Mouse (Mus musculus) spleen, adult 2 months (tissue): ENCODE measurements around the gene Hist1h3g.

Experiments used
- CTCF ChIP-seq: fragments of 200-500 bp; IDR thresholded peaks from 2 replicates; pipeline ENCODE4 v1.5.1; 2011; ENCODE audit warnings: mild to moderate bottlenecking, inconsistent platforms; ENCODE audit not compliant: insufficient read depth, insufficient read length, insufficient replicate concordance; ENCODE audit errors: extremely low read depth
- POLR2A ChIP-seq: fragments of 200-500 bp; IDR thresholded peaks from 2 replicates; pipeline ENCODE4 v1.6.1; 2011; ENCODE audit warnings: low read depth, low read length, inconsistent platforms

DNA sequence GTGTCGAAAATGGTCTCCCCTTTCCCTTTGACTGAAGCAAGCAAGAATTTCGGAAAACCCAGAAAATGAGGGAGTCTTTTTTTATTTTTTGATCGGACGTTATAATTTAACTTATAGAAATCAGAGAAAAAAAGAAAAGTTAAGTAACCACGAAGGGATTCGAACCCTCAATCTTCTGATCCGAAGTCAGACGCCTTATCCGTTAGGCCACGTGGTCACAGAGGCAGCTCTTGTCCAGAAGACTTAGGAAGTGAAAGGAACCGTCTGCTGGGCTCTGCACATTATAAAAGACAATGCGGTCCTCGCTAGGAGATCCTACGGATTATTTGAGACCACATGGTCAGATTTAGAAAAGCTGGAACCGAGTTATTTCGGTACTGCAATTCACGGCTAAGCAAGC, 8.9 kb upstream of the Hist1h3g start:
- TF ChIP-seq POLR2A, result no peak
- TF ChIP-seq CTCF, result no peak
